ENCODE assay signal across 8 mouse cellular contexts in the genomic region with DNA sequence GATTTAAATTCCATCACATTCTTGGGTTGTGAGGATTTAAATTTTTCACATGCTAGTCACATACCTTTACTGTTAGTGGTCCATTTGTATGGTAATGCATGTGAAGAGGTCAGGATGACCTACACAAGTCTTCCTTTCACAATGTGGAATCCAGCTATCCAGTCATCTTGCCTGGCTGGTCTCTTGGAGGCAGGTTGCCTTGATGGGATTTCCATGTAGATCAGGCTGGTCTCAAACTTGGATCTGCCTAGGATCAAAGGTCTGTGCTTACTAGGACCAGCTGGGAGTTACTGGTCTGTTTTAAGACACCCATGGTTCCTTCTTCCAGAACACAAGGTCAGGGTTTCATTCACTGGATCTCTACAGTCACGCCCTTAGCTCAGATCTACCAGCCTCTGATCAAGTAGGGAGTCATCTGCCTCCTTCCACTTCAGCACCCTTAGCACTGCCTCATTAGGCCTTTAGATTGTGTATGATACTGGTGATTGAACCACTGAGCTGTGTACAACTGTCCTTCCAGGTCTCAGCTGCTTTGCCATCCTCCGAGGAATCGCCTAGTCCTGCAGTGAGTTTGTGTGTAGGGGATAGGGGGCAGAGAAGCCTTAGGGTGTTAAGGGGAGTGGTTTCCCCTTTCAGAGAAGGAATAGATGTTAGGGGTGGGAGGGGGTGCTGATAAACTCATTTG. TPM values are rescaled to one million over a fixed set of nuclear protein-coding genes. Genes with fewer than 3 reads are reported as not detected.
A peak's percentile ranks its signal among the peaks of the same experiment; 100 is the strongest.
DNase-seq lines count a peak whose midpoint lies in the region; ATAC-seq and TF ChIP-seq lines count a peak whose summit lies in the region.

No protein-coding gene starts in this region.

- no peaks in the 10 kb centered on the region for H3K4me1 ChIP-seq in intestine, embryonic 14.5 days (replicated peaks; ENCODE audit: control insufficient read depth, insufficient read depth, low read length)
- no peaks in the 10 kb centered on the region for H3K4me1 ChIP-seq in intestine, postnatal 0 days (replicated peaks; ENCODE audit: control insufficient read depth, insufficient read depth, low read length)
- H3K4me1 ChIP-seq in hindbrain, embryonic 14.5 days (replicated peaks; ENCODE audit: control insufficient read depth, insufficient read depth, low read length) = peaks cover 19% of the 10 kb centered on the region; the same call in 1 of the 2 replicates
- H3K4me1 ChIP-seq in midbrain, embryonic 12.5 days = peaks cover 22% of the 10 kb centered on the region

- TF ChIP-seq CTCF in intestine, postnatal 0 days (IDR thresholded peaks at IDR 0.05; ENCODE audit: low read depth) = no peak

- no peaks in the 10 kb centered on the region for H3K27me3 ChIP-seq in intestine, embryonic 14.5 days (replicated peaks; ENCODE audit: control insufficient read depth, insufficient read depth, low read length)
- no peaks in the 10 kb centered on the region for H3K27me3 ChIP-seq in intestine, postnatal 0 days (replicated peaks; ENCODE audit: control insufficient read depth, insufficient read depth, low read length)
- H3K27me3 ChIP-seq in hindbrain, embryonic 14.5 days (ENCODE audit: control insufficient read depth, insufficient read depth, low read length) = no peaks in the 10 kb centered on the region
- no peaks in the 10 kb centered on the region for H3K27me3 ChIP-seq in midbrain, embryonic 12.5 days

- peaks cover 50% of the 10 kb centered on the region for H3K36me3 ChIP-seq in intestine, embryonic 14.5 days (ENCODE audit: control insufficient read depth, insufficient read depth, low read length)
- peaks cover 25% of the 10 kb centered on the region for H3K36me3 ChIP-seq in intestine, postnatal 0 days (ENCODE audit: control insufficient read depth, insufficient read depth)
- peaks cover 80% of the 10 kb centered on the region for H3K36me3 ChIP-seq in hindbrain, embryonic 14.5 days (replicated peaks; ENCODE audit: control insufficient read depth, insufficient read depth)
- peaks cover 73% of the 10 kb centered on the region for H3K36me3 ChIP-seq in midbrain, embryonic 12.5 days

- H3K9me3 ChIP-seq in intestine, embryonic 14.5 days (ENCODE audit: control insufficient read depth, low read length) = no peaks in the 10 kb centered on the region
- no peaks in the 10 kb centered on the region for H3K9me3 ChIP-seq in intestine, postnatal 0 days (ENCODE audit: control insufficient read depth)
- no peaks in the 10 kb centered on the region for H3K9me3 ChIP-seq in hindbrain, embryonic 14.5 days (ENCODE audit: control insufficient read depth, low read length)
- H3K9me3 ChIP-seq in midbrain, embryonic 12.5 days = no peaks in the 10 kb centered on the region

- DNase-seq in intestine, embryonic 14.5 days (ENCODE audit: low spot score) = peak; percentile 62
- DNase-seq in embryo, embryonic 10.5 days (ENCODE audit: low spot score) = peak; percentile 77
- DNase-seq in hindbrain, embryonic 14.5 days (ENCODE audit: low spot score) = peak; percentile 45
- no peak for DNase-seq in testis, postnatal 10 days (ENCODE audit: low spot score)
- DNase-seq in gastrocnemius, adult 18-20 months (ENCODE audit: low spot score) = no peak
- DNase-seq in cerebellum, adult 18-20 months = no peak

- WGBS in intestine, embryonic 14.5 days = 13% methylated on average over 3 of the region's 3 CpGs
- 24% methylated on average over 3 of the region's 3 CpGs for WGBS in intestine, postnatal 0 days
- WGBS in hindbrain, embryonic 14.5 days = 20% methylated on average over 3 of the region's 3 CpGs
- 10% methylated on average over 3 of the region's 3 CpGs for WGBS in midbrain, embryonic 12.5 days

- ATAC-seq in intestine, embryonic 14.5 days (replicated peaks; ENCODE audit: low FRiP score, low TSS enrichment, low read depth) = peak; percentile 52
- no peak for ATAC-seq in intestine, postnatal 0 days
- ATAC-seq in hindbrain, embryonic 14.5 days (ENCODE audit: low FRiP score) = peak; percentile 4; the same call in 1 of the 2 replicates
- peak; percentile 23; the same call in 1 of the 2 replicates for ATAC-seq in midbrain, embryonic 12.5 days (ENCODE audit: low FRiP score, low read depth)

- peak overlapping the region; percentile 18; the same call in 1 of the 2 replicates for H3K27ac ChIP-seq in intestine, embryonic 14.5 days (ENCODE audit: low read depth)
- H3K27ac ChIP-seq in intestine, postnatal 0 days (ENCODE audit: low read depth, low read length) = no peak overlapping the region
- peak overlapping the region; percentile 33; the same call in 1 of the 2 replicates for H3K27ac ChIP-seq in hindbrain, embryonic 14.5 days
- H3K27ac ChIP-seq in midbrain, embryonic 12.5 days (replicated peaks) = peak overlapping the region; percentile 75

- no peak overlapping the region for H3K9ac ChIP-seq in intestine, embryonic 14.5 days (ENCODE audit: low read length)
- no peak overlapping the region for H3K9ac ChIP-seq in intestine, postnatal 0 days (ENCODE audit: low read depth, low read length)
- no peak overlapping the region for H3K9ac ChIP-seq in hindbrain, embryonic 14.5 days
- no peak overlapping the region for H3K9ac ChIP-seq in midbrain, embryonic 12.5 days (replicated peaks)

- H3K4me3 ChIP-seq in intestine, embryonic 14.5 days (ENCODE audit: low read depth, low read length) = no peak overlapping the region
- H3K4me3 ChIP-seq in intestine, postnatal 0 days (ENCODE audit: low read depth, low read length) = no peak overlapping the region
- no peak overlapping the region for H3K4me3 ChIP-seq in hindbrain, embryonic 14.5 days (replicated peaks; ENCODE audit: low read length)
- H3K4me3 ChIP-seq in midbrain, embryonic 12.5 days = no peak overlapping the region

- no peak overlapping the region for H3K4me2 ChIP-seq in intestine, embryonic 14.5 days (ENCODE audit: low read length)
- H3K4me2 ChIP-seq in intestine, postnatal 0 days (replicated peaks; ENCODE audit: low read depth) = no peak overlapping the region
- H3K4me2 ChIP-seq in hindbrain, embryonic 14.5 days (replicated peaks) = no peak overlapping the region
- no peak overlapping the region for H3K4me2 ChIP-seq in midbrain, embryonic 12.5 days (replicated peaks)

RNA-seq across cellular contexts. Expression of gene Zbtb37, which starts 5.2 kb away (rescaled TPM):
- 6.6 and 8.1 TPM in 2 replicates for polyA plus RNA-seq in intestine, embryonic 14.5 days (2014; fragmentation: Nextera tagmentation; extraction: Ambion mirVana)
- polyA plus RNA-seq in intestine, postnatal 0 days (2015; fragmentation: Nextera tagmentation; extraction: Ambion mirVana) = 2.0 and 4.0 TPM in 2 replicates
- polyA plus RNA-seq in hindbrain, embryonic 14.5 days (2014; fragmentation: Nextera tagmentation; extraction: Ambion mirVana) = 16.3 and 18.6 TPM in 2 replicates
- 11.3 and 12.4 TPM in 2 replicates for polyA plus RNA-seq in midbrain, embryonic 12.5 days (2016; fragmentation: Nextera tagmentation; extraction: Ambion mirVana)
- 1 to 10 TPM; 7.3 to 7.6 TPM for total RNA-seq in gastrocnemius, adult 18-20 months (2021)

RNA-seq across cellular contexts. Expression of gene Dars2, which starts 30.6 kb away (rescaled TPM):
- 44.0 and 44.8 TPM in 2 replicates for polyA plus RNA-seq in intestine, embryonic 14.5 days (2014; fragmentation: Nextera tagmentation; extraction: Ambion mirVana)
- 14.7 and 15.3 TPM in 2 replicates for polyA plus RNA-seq in intestine, postnatal 0 days (2015; fragmentation: Nextera tagmentation; extraction: Ambion mirVana)
- 28.3 and 30.8 TPM in 2 replicates for polyA plus RNA-seq in hindbrain, embryonic 14.5 days (2014; fragmentation: Nextera tagmentation; extraction: Ambion mirVana)
- 39.1 and 44.7 TPM in 2 replicates for polyA plus RNA-seq in midbrain, embryonic 12.5 days (2016; fragmentation: Nextera tagmentation; extraction: Ambion mirVana)
- 10 to 100 TPM; 12.3 to 14.5 TPM for total RNA-seq in gastrocnemius, adult 18-20 months (2021)

RNA-seq across cellular contexts. Expression of gene Cenpl, which starts 30.6 kb away (rescaled TPM):
- polyA plus RNA-seq in intestine, embryonic 14.5 days (2014; fragmentation: Nextera tagmentation; extraction: Ambion mirVana) = 28.9 and 29.5 TPM in 2 replicates
- 10.0 and 11.0 TPM in 2 replicates for polyA plus RNA-seq in intestine, postnatal 0 days (2015; fragmentation: Nextera tagmentation; extraction: Ambion mirVana)
- polyA plus RNA-seq in hindbrain, embryonic 14.5 days (2014; fragmentation: Nextera tagmentation; extraction: Ambion mirVana) = 9.4 and 10.8 TPM in 2 replicates
- 32.2 and 32.3 TPM in 2 replicates for polyA plus RNA-seq in midbrain, embryonic 12.5 days (2016; fragmentation: Nextera tagmentation; extraction: Ambion mirVana)
- total RNA-seq in gastrocnemius, adult 18-20 months (2021) = under 1 TPM; 0.34 to 0.66 TPM

Comparison
In these comparisons a context has a peak if more than half of its experiments do, and no peak if none do; other contexts are left out.
1. DNase-seq: peak in intestine, embryonic 14.5 days (single experiment), embryo, embryonic 10.5 days (single experiment) and hindbrain, embryonic 14.5 days (single experiment); none in testis, postnatal 10 days (single experiment), gastrocnemius, adult 18-20 months (single experiment) and cerebellum, adult 18-20 months (0 of 2).